Mouse (Mus musculus) ZHBTc4 (cell line): ENCODE measurements around the gene Pnmt.

Experiments
- DNase-seq: peaks from one replicate; pipeline ENCODE4 v3.0.0-alpha.2; 2011; ENCODE audit warnings: low read depth, low spot score

Gene Pnmt

DNA sequence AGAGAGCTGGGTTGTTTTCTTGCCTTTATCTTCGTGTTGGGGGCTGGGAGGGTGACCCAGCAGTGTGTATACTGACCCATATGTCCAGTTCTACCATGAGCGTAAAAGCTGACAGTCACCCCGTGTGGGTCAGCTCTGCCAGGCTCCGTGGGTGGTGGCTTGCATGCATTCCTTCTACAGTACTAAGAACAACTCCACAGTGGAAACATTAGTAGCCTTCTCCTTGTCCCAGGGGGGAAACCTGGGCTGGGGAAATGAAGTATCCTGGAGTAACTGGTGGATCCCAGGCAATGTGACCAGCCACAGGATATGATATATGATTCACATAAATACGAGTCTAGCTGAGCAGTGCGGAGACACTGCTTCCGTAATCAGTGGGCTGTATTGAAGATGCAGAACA lies 27.5 kb downstream of the Pnmt start:
- no peak for DNase-seq

DNA sequence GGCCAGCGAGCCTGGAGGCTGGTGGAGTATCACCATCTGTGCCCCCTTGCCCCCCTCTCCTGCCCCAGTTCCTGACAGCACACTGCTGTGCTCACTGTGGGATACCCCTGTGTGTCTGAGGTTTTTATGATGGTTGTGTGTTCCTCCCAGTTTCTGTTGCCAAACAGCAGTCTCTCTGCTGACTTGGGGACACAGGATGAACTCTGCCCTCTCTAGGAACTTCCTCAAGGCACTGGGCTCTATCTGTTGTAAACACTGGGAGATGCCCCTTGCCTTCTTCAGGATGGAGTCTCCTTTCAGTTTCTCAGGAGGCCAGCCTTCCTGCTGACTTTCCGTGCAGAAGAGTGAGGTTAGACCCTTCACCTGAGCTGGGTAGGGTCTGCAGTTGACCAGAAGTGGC lies 27.9 kb downstream of the Pnmt start:
- no peak for DNase-seq

DNA sequence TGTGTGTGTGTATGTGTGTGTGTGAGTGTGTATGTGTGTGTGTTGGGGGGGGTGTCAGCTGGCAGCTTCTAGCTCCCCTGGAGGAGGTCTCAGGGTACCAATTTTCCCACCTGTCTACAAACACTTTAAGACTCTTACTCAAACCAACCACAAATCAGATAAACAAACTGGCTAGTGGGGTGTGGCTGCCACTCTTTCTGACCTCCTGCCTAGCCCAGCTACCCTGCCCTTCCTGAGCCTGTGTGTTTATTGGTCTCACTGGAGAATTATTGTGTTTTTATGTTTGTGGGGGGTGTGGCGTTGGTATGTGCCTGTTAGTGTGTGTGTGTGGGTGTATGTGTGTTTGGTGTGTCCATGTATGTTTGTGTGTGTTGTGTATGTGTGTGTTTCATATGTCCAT lies 30.8 kb downstream of the Pnmt start:
- DNase-seq, result no peak

DNA sequence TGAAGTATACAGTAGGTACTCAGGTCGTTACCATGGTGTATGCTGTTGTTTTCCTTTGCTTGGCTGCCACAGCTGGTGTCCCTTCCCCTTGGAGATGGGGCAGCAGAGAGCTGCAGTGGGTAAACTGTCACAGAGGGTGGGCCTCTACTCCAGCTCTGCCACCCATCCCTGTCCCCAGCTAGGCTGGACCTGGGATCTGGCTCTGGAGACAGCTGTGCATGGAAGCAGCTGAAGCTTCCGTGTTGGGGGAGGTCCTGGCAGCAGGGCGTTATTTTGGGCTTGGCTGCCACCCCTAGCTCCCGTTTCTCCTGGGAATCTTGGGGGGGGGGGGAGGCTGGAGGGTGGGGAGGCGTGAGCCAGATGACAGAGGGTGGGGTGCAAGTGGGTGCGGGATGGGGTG lies 32.0 kb downstream of the Pnmt start:
- DNase-seq, result no peak

DNA sequence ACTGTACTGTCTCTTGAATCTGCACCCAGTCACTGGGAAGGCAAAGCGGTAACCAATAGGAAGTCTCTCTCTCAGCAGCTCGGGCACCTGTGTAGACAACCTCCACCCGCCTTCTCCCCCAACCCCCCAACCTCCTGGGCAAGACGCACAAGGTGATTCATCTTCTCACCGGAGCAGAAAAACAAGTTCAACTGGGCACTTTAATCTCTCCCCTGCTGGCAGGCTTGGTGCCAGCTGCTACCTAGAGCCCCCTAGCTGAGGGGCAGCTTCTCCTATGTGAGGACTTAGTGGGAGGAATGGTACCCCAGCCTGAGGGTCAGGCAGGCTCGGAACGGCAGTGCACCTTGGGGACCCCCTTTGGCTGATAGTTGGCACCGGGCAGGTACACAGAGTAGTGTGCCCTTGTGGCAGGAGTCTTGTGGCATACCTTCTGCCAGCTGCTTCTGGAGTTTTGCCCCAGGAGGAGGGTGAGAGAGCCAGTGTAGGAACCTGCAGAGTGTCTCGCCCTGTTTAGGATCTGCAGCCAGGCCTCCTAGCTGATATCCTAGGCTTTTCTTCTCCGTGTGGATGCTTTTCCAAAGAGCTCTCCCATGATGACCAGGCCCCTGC lies 32.8 kb downstream of the Pnmt start:
- no peak for DNase-seq

DNA sequence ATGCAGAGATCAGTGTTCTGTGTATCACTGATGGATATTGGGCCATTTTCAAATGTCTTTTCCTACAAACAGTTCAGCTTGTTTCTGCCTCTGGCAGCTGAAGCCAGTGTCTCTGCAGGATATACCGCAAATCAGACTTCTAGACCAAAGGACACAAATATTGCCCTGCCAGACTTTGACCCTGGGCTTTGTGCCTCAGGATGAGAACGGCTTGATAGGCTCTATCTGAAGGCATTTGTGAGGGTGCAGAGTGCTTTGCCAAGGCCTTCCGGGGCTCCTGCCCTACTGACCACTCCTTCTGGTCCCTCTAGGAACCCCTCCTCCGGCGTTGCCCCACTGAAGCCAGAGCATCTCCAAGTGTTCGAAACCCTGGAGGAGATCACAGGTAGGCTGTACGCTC lies 40.3 kb downstream of the Pnmt start:
- DNase-seq, result no peak

DNA sequence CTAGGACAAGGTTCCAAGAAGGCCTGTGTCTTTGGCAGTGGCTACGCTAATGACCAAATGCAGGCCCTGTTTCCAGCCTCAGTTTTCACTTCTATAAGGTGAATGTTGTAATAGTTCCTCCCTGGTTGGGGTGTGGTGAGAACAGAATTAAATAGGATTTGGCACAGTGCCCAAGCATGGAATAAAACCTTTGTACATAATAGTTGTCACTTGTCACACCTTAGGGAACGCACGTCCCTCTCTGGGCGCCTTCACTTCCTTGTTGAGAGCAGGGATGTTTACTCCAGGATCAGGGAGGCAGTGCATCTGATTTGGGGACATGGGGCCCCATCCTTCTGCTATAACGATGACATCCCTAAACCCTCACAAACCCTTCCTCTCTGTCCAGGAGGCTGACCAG lies 42.2 kb downstream of the Pnmt start:
- no peak for DNase-seq

DNA sequence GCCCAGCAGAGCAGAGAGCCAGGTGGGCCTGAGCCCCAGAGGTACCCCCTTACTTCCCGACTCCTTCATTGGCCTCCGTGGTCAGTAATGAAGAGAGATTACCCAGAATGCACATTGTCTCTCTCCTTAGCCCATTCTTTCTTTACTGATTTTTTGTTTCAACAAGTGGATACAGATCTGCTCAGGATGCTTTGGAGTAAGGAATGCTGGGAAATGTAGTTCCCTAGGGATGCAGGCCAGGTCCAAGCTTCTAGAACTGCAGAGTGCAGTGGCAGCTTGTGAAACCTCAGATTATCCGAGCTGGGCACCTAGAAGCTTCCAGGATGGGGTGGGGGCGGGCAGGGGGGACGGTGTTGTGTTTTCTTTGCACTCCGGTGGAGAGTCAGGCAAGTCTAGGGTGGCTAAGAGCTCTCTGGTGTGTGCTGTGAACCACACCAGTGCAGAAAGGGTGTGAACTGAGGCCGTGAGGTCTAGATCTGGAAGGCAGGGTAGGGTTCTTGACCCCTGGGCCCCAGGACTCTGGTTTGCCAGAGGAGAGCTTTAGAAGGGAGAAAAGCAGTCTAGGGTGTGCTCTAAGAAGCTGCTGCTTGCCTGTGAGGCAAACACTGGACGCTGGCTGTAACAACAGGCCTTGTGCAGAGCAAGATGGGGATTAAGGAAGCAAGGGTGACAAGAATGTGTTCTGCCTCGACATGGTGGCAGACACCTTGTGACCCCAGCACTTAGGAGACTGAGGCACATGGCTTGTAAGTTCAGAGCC lies 45.7 kb downstream of the Pnmt start:
- DNase-seq, result no peak

DNA sequence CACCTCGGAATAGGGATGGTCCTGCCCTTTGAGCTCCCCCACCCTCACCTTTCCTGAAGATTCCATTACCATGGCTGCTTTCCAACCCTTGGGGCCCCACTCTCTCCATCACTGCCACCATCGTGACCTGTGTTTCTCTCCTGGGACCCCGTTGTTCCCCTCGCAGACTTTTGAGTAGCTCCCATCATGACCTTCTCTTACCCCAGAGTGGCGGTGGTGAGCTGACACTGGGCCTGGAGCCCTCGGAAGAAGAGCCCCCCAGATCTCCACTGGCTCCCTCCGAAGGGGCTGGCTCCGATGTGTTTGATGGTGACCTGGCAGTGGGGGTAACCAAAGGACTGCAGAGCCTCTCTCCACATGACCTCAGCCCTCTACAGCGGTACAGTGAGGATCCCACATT lies 49.5 kb downstream of the Pnmt start:
- DNase-seq, result no peak

DNA sequence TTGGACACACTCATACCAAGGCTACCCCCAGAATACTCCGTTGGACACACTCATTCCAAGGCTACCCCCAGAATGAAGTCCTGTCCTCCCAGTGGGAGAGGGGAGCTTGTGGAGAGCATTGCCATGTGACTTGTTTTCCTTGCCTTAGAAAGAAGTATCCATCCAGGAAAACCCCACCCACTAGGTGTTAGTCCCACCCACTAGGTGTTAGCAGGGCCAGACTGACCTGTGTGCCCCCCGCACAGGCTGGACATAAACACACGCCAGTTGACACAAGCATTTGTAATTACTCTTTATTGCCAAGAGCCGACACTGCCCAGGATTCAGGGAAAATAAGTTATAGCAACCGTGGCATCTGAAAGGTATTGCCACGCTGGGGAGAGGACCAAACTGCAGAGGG lies 51.2 kb downstream of the Pnmt start:
- DNase-seq, result no peak
